9 mouse cellular contexts compared by ENCODE assay signal in the genomic region with DNA sequence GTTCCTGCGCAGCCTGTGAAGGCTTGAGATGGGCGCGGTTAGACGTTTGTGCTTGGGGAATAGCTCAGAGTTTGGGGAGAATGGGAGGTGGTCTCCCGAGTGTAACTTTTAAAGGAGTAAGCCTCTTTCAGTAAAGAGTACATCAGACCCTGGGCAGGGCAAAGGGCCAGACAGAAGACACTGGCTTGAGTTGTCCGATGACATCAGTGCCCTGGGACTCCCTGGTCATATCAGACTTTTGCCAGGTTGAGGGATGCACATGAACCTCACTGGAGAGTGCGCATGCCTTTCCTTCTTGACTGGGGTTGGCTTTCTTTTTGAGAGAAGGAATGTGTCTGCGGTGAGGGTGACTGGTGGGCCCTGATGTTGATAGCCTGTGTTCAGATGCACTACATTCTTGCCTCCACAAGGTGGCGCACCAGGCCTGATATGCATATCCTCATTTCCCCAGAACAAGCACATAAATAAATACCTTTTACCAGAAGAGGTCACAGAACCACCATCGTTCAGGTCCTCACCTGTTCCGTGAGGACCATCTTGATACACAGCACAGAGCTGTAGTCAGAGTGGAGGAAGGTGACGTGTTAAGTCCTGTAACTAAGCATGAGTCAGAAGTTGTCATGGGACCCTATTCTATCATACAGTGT. TPM values are rescaled to one million over a fixed set of nuclear protein-coding genes. Genes with fewer than 3 reads are reported as not detected.
A peak's percentile ranks its signal among the peaks of the same experiment; 100 is the strongest.
DNase-seq lines count a peak whose midpoint lies in the region; ATAC-seq and TF ChIP-seq lines count a peak whose summit lies in the region.
"Had no signal": no experiment of that assay in that cellular context is flagged by ENCODE, and none has a peak within 500 bp of the region (broad histone marks: within the 10 kb centered on the region; RNA-seq: fewer than 3 reads in every experiment).

No protein-coding gene starts in this region.

- peak; percentile 72 for TF ChIP-seq CTCF in ES-Bruce4 (IDR thresholded peaks at IDR 0.05; ENCODE audit: low read depth, low read length)

- no peak overlapping the region for H3K27ac ChIP-seq in ES-Bruce4 (ENCODE audit: insufficient read depth, low read length)
- H3K27ac ChIP-seq in midbrain, embryonic 11.5 days (ENCODE audit: low read depth, low read length) = no peak overlapping the region
- H3K27ac ChIP-seq: liver, embryonic 15.5 days had no signal

- H3K4me2 ChIP-seq in midbrain, embryonic 11.5 days = no peak overlapping the region
- H3K4me2 ChIP-seq: liver, embryonic 15.5 days had no signal

- no peaks in the 10 kb centered on the region for H3K4me1 ChIP-seq in ES-Bruce4 (ENCODE audit: control insufficient read depth, insufficient read depth, low read length)
- H3K4me1 ChIP-seq in midbrain, embryonic 11.5 days (ENCODE audit: control insufficient read depth, insufficient read depth, low read length) = no peaks in the 10 kb centered on the region
- H3K4me1 ChIP-seq: liver, embryonic 15.5 days had no signal

- H3K27me3 ChIP-seq in ES-Bruce4 (ENCODE audit: control insufficient read depth, insufficient read depth, low read length, poor library complexity, severe bottlenecking) = no peaks in the 10 kb centered on the region
- no peaks in the 10 kb centered on the region for H3K27me3 ChIP-seq in midbrain, embryonic 11.5 days (ENCODE audit: control insufficient read depth, insufficient read depth, low read length)
- H3K27me3 ChIP-seq: liver, embryonic 15.5 days had no signal

- H3K36me3 ChIP-seq in ES-Bruce4 (ENCODE audit: control insufficient read depth, insufficient read depth, low read length, poor library complexity, severe bottlenecking) = no peaks in the 10 kb centered on the region
- H3K36me3 ChIP-seq in midbrain, embryonic 11.5 days (ENCODE audit: control insufficient read depth, insufficient read depth, low read length) = no peaks in the 10 kb centered on the region
- H3K36me3 ChIP-seq: liver, embryonic 15.5 days had no signal

- TF ChIP-seq POLR2A in ES-Bruce4 (IDR thresholded peaks at IDR 0.05; ENCODE audit: insufficient read depth, low read length) = no peak

- H3K9ac ChIP-seq in ES-Bruce4 (ENCODE audit: low read depth, poor library complexity, severe bottlenecking) = no peak overlapping the region
- H3K9ac ChIP-seq in midbrain, embryonic 11.5 days (ENCODE audit: low read length) = no peak overlapping the region
- H3K9ac ChIP-seq: liver, embryonic 15.5 days had no signal

- DNase-seq in cerebellum, adult 18-20 months = peak; percentile 13 to 51
- peak; percentile 10 for DNase-seq in cerebellum, adult 8-10 months
- peak; percentile 50 for DNase-seq in forelimb bud, embryonic 11.5 days (ENCODE audit: low read depth, low spot score)
- peak; percentile 24 to 64 for DNase-seq in layer of hippocampus, adult 18-20 months (ENCODE audit: low spot score in 2 of 2)
- no peak for DNase-seq in midbrain, embryonic 11.5 days (ENCODE audit: low spot score, missing footprints)
- peak; percentile 6 for DNase-seq in testis, postnatal 14 days (ENCODE audit: low spot score)

- H3K4me3 ChIP-seq in ES-Bruce4 (ENCODE audit: low read depth, low read length) = peak overlapping the region; percentile 36; the same call in 1 of the 2 replicates
- H3K4me3 ChIP-seq in midbrain, embryonic 11.5 days (ENCODE audit: low read depth, low read length) = no peak overlapping the region
- H3K4me3 ChIP-seq: liver, embryonic 15.5 days had no signal

- no peak for TF ChIP-seq EP300 in ES-Bruce4 (IDR thresholded peaks at IDR 0.05; ENCODE audit: insufficient read depth, low read depth, low read length)

- H3K9me3 ChIP-seq in ES-Bruce4 (replicated peaks; ENCODE audit: control insufficient read depth, insufficient read depth, low read length, poor library complexity, severe bottlenecking) = peaks cover 4% of the 10 kb centered on the region; the same call in 1 of the 2 replicates
- no peaks in the 10 kb centered on the region for H3K9me3 ChIP-seq in midbrain, embryonic 11.5 days (ENCODE audit: control insufficient read depth, low read length)
- H3K9me3 ChIP-seq: liver, embryonic 15.5 days had no signal

- WGBS in midbrain, embryonic 11.5 days = 78% methylated on average over 12 of the region's 12 CpGs

- no peak for ATAC-seq in cerebellum, adult (ENCODE audit: insufficient number of reproducible peaks, low FRiP score, low TSS enrichment)
- ATAC-seq in midbrain, embryonic 11.5 days (ENCODE audit: low FRiP score) = peak; percentile 30

RNA-seq across cellular contexts. Expression of gene Rabl2, which starts 30.7 kb away (rescaled TPM):
- 9.7 and 12.6 TPM in 2 replicates for polyA plus RNA-seq in ES-Bruce4 (2011; ENCODE audit: insufficient read depth, insufficient read length, low read depth, missing spikeins)
- 10 to 100 TPM; 25.9 to 28.6 TPM for total RNA-seq in layer of hippocampus, adult 18-20 months (2021)
- polyA plus RNA-seq in midbrain, embryonic 11.5 days (2014; fragmentation: Nextera tagmentation; extraction: Ambion mirVana) = 84.3 and 87.3 TPM in 2 replicates

RNA-seq across cellular contexts. Expression of gene Acr, which starts 54.3 kb away (rescaled TPM):
- polyA plus RNA-seq in ES-Bruce4 (2011; ENCODE audit: insufficient read depth, insufficient read length, low read depth, missing spikeins) = not detected in 2 replicates
- 1 to 10 TPM in 1 of 2 experiments, under 1 TPM in 1; 0.66 to 1.0 TPM for total RNA-seq in layer of hippocampus, adult 18-20 months (2021)
- 0.42 and 0.43 TPM in 2 replicates for polyA plus RNA-seq in midbrain, embryonic 11.5 days (2014; fragmentation: Nextera tagmentation; extraction: Ambion mirVana)
- polyA plus RNA-seq: liver, embryonic 15.5 days had no signal
